Mouse (Mus musculus) C2C12 (cell line): ENCODE measurements around the gene Tnr.

Experiments used
- CEBPB ChIP-seq: IDR thresholded peaks from one replicate; pipeline ENCODE4 v1.6.1; 2011; ENCODE audit warnings: low read depth, mild to moderate bottlenecking, control low read depth, moderate library complexity
- CTCF ChIP-seq: IDR thresholded peaks from one replicate; pipeline ENCODE4 v1.5.1; 2011; ENCODE audit not compliant: control insufficient read depth, insufficient read depth, insufficient read length
- MAX ChIP-seq: IDR thresholded peaks from one replicate; pipeline ENCODE4 v1.6.1; 2011; ENCODE audit warnings: mild to moderate bottlenecking, control low read depth
- MYOD1 ChIP-seq: IDR thresholded peaks from one replicate; pipeline ENCODE4 v1.6.1; 2011; ENCODE audit warnings: low read depth; ENCODE audit not compliant: control insufficient read depth, insufficient read length
- MYOG ChIP-seq: IDR thresholded peaks from one replicate; pipeline ENCODE4 v1.6.1; 2011; ENCODE audit not compliant: control insufficient read depth, insufficient read length; ENCODE audit errors: extremely low read depth
- USF1 ChIP-seq: IDR thresholded peaks from one replicate; pipeline ENCODE4 v1.6.1; 2011; ENCODE audit warnings: low read depth, mild to moderate bottlenecking, control low read depth, moderate library complexity

DNA sequence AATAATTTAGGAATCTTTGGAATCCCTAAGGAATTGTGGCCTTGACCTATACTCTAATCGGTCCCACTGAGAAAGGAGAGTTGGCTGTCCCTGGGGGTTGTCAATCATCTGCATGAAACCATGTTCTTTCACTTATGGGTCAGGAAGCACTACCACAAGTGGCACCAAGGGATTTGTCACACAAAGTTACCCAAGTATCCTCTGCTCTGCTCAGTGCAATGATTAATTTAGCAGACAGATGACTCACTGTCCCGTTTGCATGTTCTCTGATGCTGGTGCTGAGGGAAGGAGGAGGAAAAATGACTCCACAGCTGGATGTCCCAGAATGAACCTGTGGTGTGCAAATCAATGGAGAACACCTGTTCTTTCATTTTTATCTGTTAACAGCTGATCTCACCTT, 309.6 kb downstream of the Tnr start:
- TF ChIP-seq CTCF (no peak), MAX (no peak), USF1 (no peak), CEBPB (peak; percentile 41), MYOG (no peak), MYOD1 (peak; percentile 90)
